Mouse (Mus musculus): ENCODE measurements around the gene Mup13. TPM values are rescaled to one million over a fixed set of nuclear protein-coding genes. Genes with fewer than 3 reads are reported as not detected.
"Not testable (repeated sequence)": the region's sequence is repeated elsewhere in the genome, so short reads cannot be mapped to it uniquely, and the experiment has no call there.

Mup13 gene
- polyA plus RNA-seq (2016; fragmentation: Nextera tagmentation; extraction: Ambion mirVana) = not detected in 2 replicates

- H3K9me3 ChIP-seq (replicated peaks); H3K36me3 ChIP-seq; H3K27ac ChIP-seq (replicated peaks); DNase-seq (ENCODE audit: low spot score); H3K27me3 ChIP-seq (ENCODE audit: low read depth, poor library complexity, severe bottlenecking); H3K4me1 ChIP-seq; H3K4me3 ChIP-seq: not testable (repeated sequence)
- 81% methylated on average over 4 of the region's 4 CpGs for WGBS
Observed at GRCm38 (mm10) chr4:61228186-61228585, at the start of gene Mup13. TSS of gene Mup13 (minus strand) at chr4:61228286.

Other genes with a start within 250 kb of the Mup13 start
- gene Mup14, start 75.7 kb upstream of the Mup13 start, polyA plus RNA-seq (2016; fragmentation: Nextera tagmentation; extraction: Ambion mirVana) = not detected in 2 replicates
- not detected in 2 replicates for gene Mup15, start 211.5 kb upstream of the Mup13 start, polyA plus RNA-seq (2016; fragmentation: Nextera tagmentation; extraction: Ambion mirVana)

All from midbrain, embryonic 10.5 days (tissue).